Mouse (Mus musculus): Measurements from ENCODE around the gene St7. TPM values are rescaled to one million over a fixed set of nuclear protein-coding genes. Genes with fewer than 3 reads are reported as not detected.
A peak's percentile ranks its signal among the peaks of the same experiment; 100 is the strongest.

Gene St7
- polyA plus RNA-seq, 1 experiment from 2014 or later, result 54.5 TPM

GRCm38 (mm10) chr6:17906289-17906688, 213.6 kb downstream of the St7 start:
- 0 out of 2 replicates have a peak overlapping the region, but pooled peaks have one; percentile 26 for H3K27ac ChIP-seq
- peaks cover 26% of the 10 kb centered on the region for H3K36me3 ChIP-seq (replicated peaks; ENCODE audit: control insufficient read depth, insufficient read depth)
- no peaks in the 10 kb centered on the region for H3K27me3 ChIP-seq (ENCODE audit: control insufficient read depth, insufficient read depth, low read length)
- peaks cover 4% of the 10 kb centered on the region; the same call in 1 of the 2 replicates for H3K4me1 ChIP-seq (replicated peaks; ENCODE audit: control insufficient read depth, insufficient read depth, low read length)
- no peak overlapping the region for H3K9ac ChIP-seq
- H3K4me3 ChIP-seq (replicated peaks; ENCODE audit: low read length), result no peak overlapping the region
- H3K4me2 ChIP-seq (replicated peaks), result no peak overlapping the region
- ATAC-seq (ENCODE audit: low FRiP score), result 0 out of 2 replicates have a peak, but pooled peaks have one; percentile 22
- H3K9me3 ChIP-seq (ENCODE audit: control insufficient read depth, low read length), result no peaks in the 10 kb centered on the region
- DNase-seq (ENCODE audit: low spot score), result no peak
- 10% methylated on average over 6 of the region's 6 CpGs for WGBS

- Histone ChIP-seq H3K36me3 (replicated peaks; ENCODE audit: control insufficient read depth, insufficient read depth) (peaks cover 21% of the 10 kb centered on the region), H3K4me3 (replicated peaks; ENCODE audit: low read length) (no peak overlapping the region), H3K27me3 (ENCODE audit: control insufficient read depth, insufficient read depth, low read length) (no peaks in the 10 kb centered on the region), H3K27ac (no peak overlapping the region), H3K4me1 (replicated peaks; ENCODE audit: control insufficient read depth, insufficient read depth, low read length) (no peaks in the 10 kb centered on the region), H3K4me2 (replicated peaks) (no peak overlapping the region), H3K9me3 (ENCODE audit: control insufficient read depth, low read length) (no peaks in the 10 kb centered on the region), H3K9ac (no peak overlapping the region)
- 79% methylated on average over 6 of the region's 6 CpGs for WGBS
- DNase-seq (ENCODE audit: low spot score) (no peak), ATAC-seq (ENCODE audit: low FRiP score) (no peak)
Measured at GRCm38 (mm10) chr6:17912312-17912711, 219.6 kb downstream of the St7 start.

GRCm38 (mm10) chr6:17912825-17913224, 220.1 kb downstream of the St7 start:
- no peaks in the 10 kb centered on the region for H3K9me3 ChIP-seq (ENCODE audit: control insufficient read depth, low read length)
- no peak overlapping the region for H3K27ac ChIP-seq
- H3K4me3 ChIP-seq (replicated peaks; ENCODE audit: low read length), result no peak overlapping the region
- ATAC-seq (ENCODE audit: low FRiP score) (no peak), DNase-seq (ENCODE audit: low spot score) (no peak)
- no peak overlapping the region for H3K4me2 ChIP-seq (replicated peaks)
- 78% methylated on average over 2 of the region's 2 CpGs for WGBS
- no peaks in the 10 kb centered on the region for H3K4me1 ChIP-seq (replicated peaks; ENCODE audit: control insufficient read depth, insufficient read depth, low read length)
- H3K27me3 ChIP-seq (ENCODE audit: control insufficient read depth, insufficient read depth, low read length), result no peaks in the 10 kb centered on the region
- peaks cover 21% of the 10 kb centered on the region for H3K36me3 ChIP-seq (replicated peaks; ENCODE audit: control insufficient read depth, insufficient read depth)
- no peak overlapping the region for H3K9ac ChIP-seq

DNA sequence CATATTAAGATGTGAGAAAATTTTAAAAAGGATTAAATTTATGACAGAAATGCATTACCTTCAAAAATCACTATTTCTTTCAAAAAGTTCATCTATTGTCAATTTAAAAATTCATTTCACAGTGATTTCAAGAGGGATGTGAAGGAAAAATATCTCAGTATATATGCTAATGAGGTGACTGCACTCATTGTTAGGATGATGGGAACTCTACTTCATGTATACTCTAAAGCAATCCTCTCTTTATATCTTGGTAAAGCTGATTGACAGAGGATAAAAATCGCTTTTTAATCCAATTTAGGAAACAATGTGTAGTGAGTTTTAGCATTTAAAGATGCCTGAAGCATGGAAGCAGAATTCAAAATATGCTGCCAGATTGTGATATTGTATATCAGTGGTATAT, 220.6 kb downstream of the St7 start:
- Histone ChIP-seq H3K4me1 (replicated peaks; ENCODE audit: control insufficient read depth, insufficient read depth, low read length) (no peaks in the 10 kb centered on the region), H3K27ac (no peak overlapping the region), H3K36me3 (replicated peaks; ENCODE audit: control insufficient read depth, insufficient read depth) (peaks cover 21% of the 10 kb centered on the region), H3K27me3 (ENCODE audit: control insufficient read depth, insufficient read depth, low read length) (no peaks in the 10 kb centered on the region), H3K4me3 (replicated peaks; ENCODE audit: low read length) (no peak overlapping the region), H3K9ac (no peak overlapping the region), H3K4me2 (replicated peaks) (no peak overlapping the region), H3K9me3 (ENCODE audit: control insufficient read depth, low read length) (no peaks in the 10 kb centered on the region)
- no peak for ATAC-seq (ENCODE audit: low FRiP score)
- 72% methylated on average over 1 of the region's 1 CpGs for WGBS
- DNase-seq (ENCODE audit: low spot score), result no peak

DNA sequence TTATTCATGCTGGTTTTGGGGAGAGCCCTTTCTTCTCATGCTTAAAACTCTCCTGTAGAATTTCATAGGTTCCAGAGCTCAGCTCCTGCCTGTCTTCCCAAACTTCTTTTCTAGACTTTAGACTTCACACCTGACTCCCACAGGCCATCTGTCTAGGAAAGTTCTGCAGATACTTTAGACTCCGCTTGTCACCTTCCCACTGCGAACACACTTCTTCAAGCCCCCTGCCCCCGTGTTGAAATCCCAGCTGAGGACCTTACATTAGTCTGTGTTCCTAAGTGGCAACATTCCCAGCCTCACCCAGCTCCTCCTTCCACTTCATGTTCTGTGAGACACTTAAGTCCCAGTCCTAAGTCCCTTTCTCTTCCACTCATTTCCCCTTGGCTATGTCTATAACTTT, 221.6 kb downstream of the St7 start:
- H3K4me1 ChIP-seq (replicated peaks; ENCODE audit: control insufficient read depth, insufficient read depth, low read length), result no peaks in the 10 kb centered on the region
- DNase-seq (ENCODE audit: low spot score) (no peak), ATAC-seq (ENCODE audit: low FRiP score) (no peak)
- peaks cover 19% of the 10 kb centered on the region for H3K36me3 ChIP-seq (replicated peaks; ENCODE audit: control insufficient read depth, insufficient read depth)
- H3K9ac ChIP-seq, result no peak overlapping the region
- no peaks in the 10 kb centered on the region for H3K9me3 ChIP-seq (ENCODE audit: control insufficient read depth, low read length)
- H3K27ac ChIP-seq, result no peak overlapping the region
- H3K27me3 ChIP-seq (ENCODE audit: control insufficient read depth, insufficient read depth, low read length), result no peaks in the 10 kb centered on the region
- H3K4me2 ChIP-seq (replicated peaks), result no peak overlapping the region
- H3K4me3 ChIP-seq (replicated peaks; ENCODE audit: low read length), result no peak overlapping the region
- WGBS, result 91% methylated on average over 3 of the region's 3 CpGs

DNA sequence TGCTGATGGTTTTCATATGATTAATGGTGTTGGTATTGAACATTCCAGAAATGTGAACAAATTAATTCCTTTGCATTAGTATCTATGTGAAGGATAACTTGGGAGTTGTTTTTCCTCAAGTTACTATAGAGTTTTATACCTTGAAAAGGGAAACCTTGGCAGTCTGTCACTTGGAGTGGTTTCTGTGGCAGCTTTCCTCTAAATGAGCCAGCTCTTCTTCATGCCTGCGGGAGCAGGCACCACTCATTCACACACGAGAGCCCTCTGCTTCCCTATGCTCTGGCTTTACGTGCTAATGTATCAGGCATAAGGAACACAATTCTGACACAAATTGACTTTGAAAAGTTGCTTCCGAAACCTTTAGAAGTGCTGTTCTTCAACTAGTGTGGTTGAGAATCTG, 224.5 kb downstream of the St7 start:
- Histone ChIP-seq H3K4me3 (replicated peaks; ENCODE audit: low read length) (no peak overlapping the region), H3K9ac (no peak overlapping the region), H3K9me3 (ENCODE audit: control insufficient read depth, low read length) (no peaks in the 10 kb centered on the region), H3K4me2 (replicated peaks) (no peak overlapping the region), H3K4me1 (replicated peaks; ENCODE audit: control insufficient read depth, insufficient read depth, low read length) (no peaks in the 10 kb centered on the region), H3K27me3 (ENCODE audit: control insufficient read depth, insufficient read depth, low read length) (no peaks in the 10 kb centered on the region), H3K36me3 (replicated peaks; ENCODE audit: control insufficient read depth, insufficient read depth) (peaks cover 15% of the 10 kb centered on the region; the same call in 1 of the 2 replicates), H3K27ac (no peak overlapping the region)
- DNase-seq (ENCODE audit: low spot score), result no peak
- no peak for ATAC-seq (ENCODE audit: low FRiP score)
- 75% methylated on average over 4 of the region's 4 CpGs for WGBS

DNA sequence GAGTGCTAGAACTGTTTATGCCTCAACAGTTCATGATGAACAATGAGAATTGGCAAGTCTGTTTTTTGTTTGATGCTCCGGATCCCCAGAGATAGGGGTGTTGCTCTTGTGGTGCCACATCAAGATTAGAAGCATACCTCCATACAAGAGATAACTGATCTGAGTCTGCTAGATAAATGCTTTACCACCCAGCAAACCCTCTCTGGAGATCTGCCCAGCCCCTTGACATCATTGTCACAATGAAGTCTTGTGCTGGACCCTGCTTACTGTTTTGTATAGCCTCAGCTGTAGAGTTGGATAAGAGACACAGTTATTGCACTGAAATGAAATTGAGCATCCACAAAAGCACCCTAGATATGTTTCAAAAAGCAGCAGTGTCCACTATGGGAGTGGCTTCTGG, 229.4 kb downstream of the St7 start:
- Histone ChIP-seq H3K9ac (no peak overlapping the region), H3K4me3 (replicated peaks; ENCODE audit: low read length) (no peak overlapping the region), H3K4me1 (replicated peaks; ENCODE audit: control insufficient read depth, insufficient read depth, low read length) (no peaks in the 10 kb centered on the region), H3K9me3 (ENCODE audit: control insufficient read depth, low read length) (no peaks in the 10 kb centered on the region), H3K27ac (no peak overlapping the region), H3K4me2 (replicated peaks) (no peak overlapping the region), H3K36me3 (replicated peaks; ENCODE audit: control insufficient read depth, insufficient read depth) (peaks cover 26% of the 10 kb centered on the region), H3K27me3 (ENCODE audit: control insufficient read depth, insufficient read depth, low read length) (no peaks in the 10 kb centered on the region)
- no peak for DNase-seq (ENCODE audit: low spot score)
- 92% methylated on average over 1 of the region's 1 CpGs for WGBS
- ATAC-seq (ENCODE audit: low FRiP score), result no peak

- no peak for ATAC-seq (ENCODE audit: low FRiP score)
Measured at GRCm38 (mm10) chr6:17922967-17923366, 230.2 kb downstream of the St7 start.

GRCm38 (mm10) chr6:17923370-17923769, 230.6 kb downstream of the St7 start:
- Histone ChIP-seq H3K9me3 (ENCODE audit: control insufficient read depth, low read length) (no peaks in the 10 kb centered on the region), H3K4me2 (replicated peaks) (no peak overlapping the region), H3K4me1 (replicated peaks; ENCODE audit: control insufficient read depth, insufficient read depth, low read length) (no peaks in the 10 kb centered on the region), H3K9ac (no peak overlapping the region), H3K36me3 (replicated peaks; ENCODE audit: control insufficient read depth, insufficient read depth) (peaks cover 26% of the 10 kb centered on the region), H3K4me3 (replicated peaks; ENCODE audit: low read length) (no peak overlapping the region), H3K27me3 (ENCODE audit: control insufficient read depth, insufficient read depth, low read length) (no peaks in the 10 kb centered on the region), H3K27ac (no peak overlapping the region)
- DNase-seq (ENCODE audit: low spot score) (no peak), ATAC-seq (ENCODE audit: low FRiP score) (no peak)
- 64% methylated on average over 3 of the region's 3 CpGs for WGBS

More at GRCm38 (mm10) chr6:17922967-17923366, 230.2 kb downstream of the St7 start:
- no peak overlapping the region for H3K27ac ChIP-seq
- H3K4me1 ChIP-seq (replicated peaks; ENCODE audit: control insufficient read depth, insufficient read depth, low read length), result no peaks in the 10 kb centered on the region
- H3K9ac ChIP-seq, result no peak overlapping the region
- WGBS, result 91% methylated on average over 3 of the region's 3 CpGs
- H3K36me3 ChIP-seq (replicated peaks; ENCODE audit: control insufficient read depth, insufficient read depth), result peaks cover 26% of the 10 kb centered on the region
- no peak for DNase-seq (ENCODE audit: low spot score)
- no peak overlapping the region for H3K4me2 ChIP-seq (replicated peaks)
- no peaks in the 10 kb centered on the region for H3K9me3 ChIP-seq (ENCODE audit: control insufficient read depth, low read length)
- H3K27me3 ChIP-seq (ENCODE audit: control insufficient read depth, insufficient read depth, low read length), result no peaks in the 10 kb centered on the region
- no peak overlapping the region for H3K4me3 ChIP-seq (replicated peaks; ENCODE audit: low read length)

DNA sequence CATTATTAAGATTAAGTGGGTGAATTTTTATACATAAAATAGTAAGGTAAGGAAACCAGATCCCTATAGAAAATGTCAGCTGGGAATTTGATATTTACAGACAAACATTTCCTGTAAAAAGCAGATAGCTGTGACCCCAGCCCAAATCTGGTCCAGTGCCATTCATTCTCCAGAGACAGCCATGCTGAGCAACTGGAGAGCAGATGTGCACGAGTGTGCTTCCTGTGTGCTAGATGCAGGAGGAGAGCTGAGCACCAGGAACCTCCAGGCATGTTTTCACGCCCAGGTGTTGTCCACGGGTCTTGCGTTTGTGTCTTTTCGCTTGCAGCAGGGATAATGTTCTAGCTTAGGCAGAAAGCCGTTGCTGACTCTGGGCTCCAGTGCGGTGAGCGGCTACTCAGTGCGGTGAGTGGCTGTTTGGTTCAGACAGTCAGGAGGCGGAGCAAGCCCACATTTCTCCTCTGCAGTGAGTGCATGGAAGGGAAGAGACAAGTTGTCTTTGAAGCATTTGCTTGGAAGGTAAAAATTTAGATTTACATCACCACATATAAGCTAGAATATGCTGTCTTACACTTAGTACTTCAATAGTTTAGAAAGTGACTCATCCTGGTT, 231.3 kb downstream of the St7 start:
- 88% methylated on average over 10 of the region's 10 CpGs for WGBS

More for the DNA sequence above, 231.3 kb downstream of the St7 start:
- Histone ChIP-seq H3K4me1 (replicated peaks; ENCODE audit: control insufficient read depth, insufficient read depth, low read length) (no peaks in the 10 kb centered on the region), H3K27ac (no peak overlapping the region), H3K4me2 (replicated peaks) (no peak overlapping the region), H3K9me3 (ENCODE audit: control insufficient read depth, low read length) (no peaks in the 10 kb centered on the region), H3K36me3 (replicated peaks; ENCODE audit: control insufficient read depth, insufficient read depth) (peaks cover 26% of the 10 kb centered on the region), H3K27me3 (ENCODE audit: control insufficient read depth, insufficient read depth, low read length) (no peaks in the 10 kb centered on the region), H3K9ac (no peak overlapping the region), H3K4me3 (replicated peaks; ENCODE audit: low read length) (no peak overlapping the region)
- ATAC-seq (ENCODE audit: low FRiP score) (no peak), DNase-seq (ENCODE audit: low spot score) (no peak)

Data from hindbrain, embryonic 14.5 days (tissue).